Mouse (Mus musculus) right cerebral cortex, adult 2 months (tissue): ENCODE results near the gene Rgs1.

Experiments
- DNase-seq, 2 experiments: peaks; one replicate each; pipeline ENCODE4 v3.0.0; 2021 to 2022; ENCODE audit warnings: low spot score in 2 of 2

The Rgs1 gene

DNA sequence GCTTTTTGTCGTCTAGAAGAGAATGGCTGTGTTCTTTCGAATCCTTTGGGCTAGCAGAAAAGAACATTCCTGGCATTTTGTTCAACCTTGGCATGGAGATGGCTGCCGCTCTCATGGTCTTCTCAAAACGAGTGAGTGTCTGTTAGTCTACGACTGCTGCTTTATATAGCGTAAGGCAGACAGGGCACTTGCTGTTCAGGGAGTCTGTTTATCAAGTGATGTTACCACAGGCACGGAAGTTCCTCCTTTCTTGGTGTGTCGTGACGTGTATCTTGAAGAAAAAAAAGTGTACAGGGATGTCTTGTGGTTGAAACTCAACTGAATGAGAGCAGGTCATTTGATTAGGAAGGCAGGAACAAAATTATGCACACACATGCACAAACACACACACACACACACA, at the start of gene Rgs1:
Rgs1 (minus strand) TSS at position 320 of the 400 bp plus-strand sequence.
- DNase-seq = no peak

DNA sequence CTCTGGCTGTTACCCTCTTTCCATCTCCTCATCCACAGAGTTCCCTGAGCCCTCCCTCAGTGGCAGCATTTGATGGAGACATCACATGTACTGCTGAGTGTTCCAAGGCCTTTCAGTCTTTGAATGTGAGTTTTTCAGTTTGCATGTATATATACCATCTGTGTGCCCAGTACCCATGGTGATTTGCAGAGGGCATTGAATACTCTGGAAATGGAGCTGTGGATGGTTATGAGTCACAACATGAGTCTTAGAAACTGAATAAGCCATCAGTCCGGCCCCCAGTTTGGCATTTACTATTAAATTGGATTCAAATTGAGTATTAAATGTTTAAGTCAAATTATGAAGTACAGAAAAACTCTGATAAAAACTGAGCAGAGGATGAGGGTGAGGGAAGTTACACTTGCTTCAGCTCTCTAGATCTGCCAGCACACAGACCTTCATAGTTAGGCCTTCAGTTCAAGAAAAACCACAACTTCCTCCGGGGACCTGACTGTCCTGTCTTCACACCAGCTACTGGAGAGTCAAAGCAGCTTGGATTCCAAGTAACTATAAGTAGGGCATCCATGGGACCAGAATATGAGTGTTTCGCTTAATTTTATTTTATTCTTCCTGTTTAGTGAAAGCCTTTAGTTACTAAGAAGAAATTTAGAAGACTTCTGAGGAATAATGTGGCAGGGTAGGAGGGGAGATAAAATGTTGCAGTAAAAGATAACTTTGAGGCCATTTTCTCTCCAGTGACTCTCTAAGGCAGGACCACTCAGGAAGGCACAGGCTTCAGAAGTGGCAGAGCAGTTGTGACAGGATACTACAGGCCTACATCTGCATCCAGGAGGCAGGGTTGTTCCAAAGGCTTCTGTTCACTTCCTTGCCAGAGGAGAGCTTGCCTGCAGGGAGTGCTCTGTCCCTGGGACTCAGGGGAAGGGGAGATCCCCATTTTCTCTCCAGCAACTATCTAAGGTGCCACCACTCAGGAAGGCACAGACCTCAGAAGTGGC, 34.3 kb upstream of the Rgs1 start:
- DNase-seq = no peak

DNA sequence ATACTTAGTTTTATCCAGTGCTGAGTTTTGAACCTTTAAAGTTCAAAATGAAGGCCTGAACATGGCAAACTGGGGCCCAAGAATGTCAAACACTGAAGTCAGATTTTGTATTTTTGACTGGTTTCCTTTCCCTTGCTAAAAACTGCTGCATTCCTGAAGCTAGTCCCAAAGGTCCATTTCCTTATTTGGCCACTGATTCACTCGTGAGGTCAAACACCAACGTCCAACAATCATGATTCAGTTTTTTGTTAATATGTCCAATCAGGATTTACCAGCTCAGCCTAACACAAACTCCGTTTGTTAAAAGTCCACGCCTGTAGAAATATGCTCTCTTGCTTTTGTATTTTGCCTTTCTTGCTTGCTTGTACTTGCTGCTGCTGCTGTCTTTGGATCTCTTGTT, 31.0 kb upstream of the Rgs1 start:
- DNase-seq = no peak

DNA sequence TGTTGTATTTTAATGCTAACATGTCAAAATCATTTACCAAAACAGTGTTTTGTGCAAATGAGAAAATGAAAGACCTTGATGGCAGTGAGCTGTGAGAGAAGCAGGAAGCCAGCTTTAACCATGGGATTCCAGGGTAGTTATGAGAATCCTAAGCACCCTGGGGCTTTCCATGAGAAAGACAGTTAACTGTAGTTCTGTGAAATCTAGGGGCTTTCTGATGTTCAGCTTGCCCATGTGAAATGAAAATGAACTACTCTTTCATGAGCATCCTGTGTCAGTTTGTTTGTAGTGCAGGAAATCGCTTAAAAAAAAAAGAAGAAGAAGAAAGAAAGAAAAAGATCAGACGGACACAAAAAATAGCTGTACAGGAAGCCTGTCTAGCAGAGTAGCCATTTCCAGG, 23.9 kb upstream of the Rgs1 start:
- DNase-seq = no peak

DNA sequence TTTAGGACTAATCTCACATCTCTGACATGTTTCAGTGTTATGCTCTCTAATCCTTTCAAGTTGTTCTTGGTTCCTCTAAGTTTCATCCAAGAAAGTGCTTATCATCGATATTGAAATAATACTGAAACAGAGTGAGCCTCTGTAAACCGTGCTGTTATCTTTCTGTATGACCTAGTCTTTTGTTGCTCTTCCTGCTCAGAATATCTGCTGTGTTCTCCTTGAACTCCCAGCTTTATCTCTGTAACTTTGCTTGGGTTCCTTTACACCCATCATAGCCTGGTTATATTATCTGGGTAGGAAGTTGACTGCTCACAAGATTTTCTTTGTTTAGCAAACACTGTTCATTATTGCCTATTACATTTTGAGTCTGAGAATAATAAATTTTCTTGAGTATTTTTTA, 20.1 kb upstream of the Rgs1 start:
- DNase-seq = no peak

DNA sequence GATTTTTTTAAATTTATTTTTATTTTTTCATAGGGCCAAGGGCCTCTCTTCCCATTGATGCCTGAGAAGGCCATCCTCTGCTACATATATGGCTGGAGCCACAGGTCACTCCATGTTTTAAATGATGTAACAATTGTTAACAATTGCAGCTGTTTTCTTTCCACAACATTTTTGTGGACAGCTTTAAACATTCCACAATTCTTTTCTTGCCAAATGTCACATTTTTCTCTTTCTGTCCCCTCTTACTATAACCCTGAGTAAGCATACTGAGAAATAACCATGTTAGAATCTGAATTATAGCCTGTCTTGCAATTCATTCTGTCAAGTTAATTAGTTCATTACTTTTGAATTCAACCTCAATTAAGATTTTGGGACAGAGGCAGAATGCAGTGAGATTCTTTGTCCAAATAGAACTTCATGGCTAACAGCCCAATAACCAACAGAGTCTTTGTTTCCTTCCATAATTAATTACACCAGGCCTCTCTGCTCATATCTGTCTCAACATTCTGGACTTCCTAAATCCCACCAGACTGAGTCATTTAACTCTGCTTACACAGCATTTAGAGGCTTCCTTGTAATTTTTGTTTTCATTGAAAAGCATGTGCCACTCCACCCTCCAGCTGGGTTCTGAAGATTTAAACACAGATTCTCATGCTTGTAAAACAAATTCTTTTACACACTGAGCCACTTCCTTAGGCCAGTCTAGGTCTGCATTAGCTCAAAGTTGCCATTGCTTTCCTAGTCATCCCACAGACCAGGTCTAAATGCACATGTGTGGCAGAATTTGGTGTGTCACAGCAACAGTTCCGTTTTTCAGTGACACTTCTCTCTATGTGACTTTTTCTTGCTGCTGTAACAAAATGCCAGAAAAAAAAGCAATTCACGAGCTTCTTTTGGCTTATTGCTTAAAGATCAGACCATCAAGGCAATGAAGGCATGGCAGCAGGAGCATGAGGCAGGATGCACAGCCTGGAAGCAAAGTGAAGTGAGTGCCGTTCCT, 18.7 kb upstream of the Rgs1 start:
- no peak for DNase-seq

DNA sequence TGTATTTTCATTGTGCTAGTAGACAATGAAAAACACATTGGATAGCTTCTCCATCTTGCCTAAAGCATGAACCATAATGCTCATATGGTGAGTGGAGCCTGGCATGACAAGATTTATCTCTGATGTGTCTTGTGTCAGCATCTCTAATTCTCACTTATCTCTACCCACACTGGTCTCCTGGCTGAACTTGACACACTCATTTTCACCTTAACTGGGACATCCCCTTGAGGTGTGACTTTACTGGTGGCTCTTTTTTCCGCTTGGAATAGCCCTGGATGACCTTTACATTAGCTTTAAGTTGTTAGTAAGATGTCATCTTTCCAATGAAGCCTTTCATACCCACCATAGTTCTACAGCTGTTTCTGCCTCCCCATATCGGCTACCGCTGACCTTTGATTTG, 15.0 kb upstream of the Rgs1 start:
- DNase-seq = no peak

DNA sequence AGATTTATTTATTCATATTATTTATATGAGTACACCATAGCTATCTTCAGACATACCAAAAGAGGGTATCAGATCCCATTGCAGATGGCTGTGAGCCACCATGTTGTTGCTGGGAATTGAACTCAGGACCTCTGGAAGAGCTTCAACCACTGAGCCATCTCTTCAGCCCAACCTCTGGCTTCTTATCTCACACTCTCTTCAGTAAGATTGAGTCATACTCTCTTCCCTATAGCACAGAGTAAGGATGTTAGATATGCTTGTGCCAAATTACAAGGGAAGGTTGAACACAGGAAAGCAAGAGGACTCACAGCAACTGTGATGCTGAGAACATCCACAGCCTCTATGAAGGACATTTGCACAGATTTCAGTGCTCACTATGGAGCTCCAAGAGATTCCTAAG, 13.0 kb upstream of the Rgs1 start:
- no peak for DNase-seq

DNA sequence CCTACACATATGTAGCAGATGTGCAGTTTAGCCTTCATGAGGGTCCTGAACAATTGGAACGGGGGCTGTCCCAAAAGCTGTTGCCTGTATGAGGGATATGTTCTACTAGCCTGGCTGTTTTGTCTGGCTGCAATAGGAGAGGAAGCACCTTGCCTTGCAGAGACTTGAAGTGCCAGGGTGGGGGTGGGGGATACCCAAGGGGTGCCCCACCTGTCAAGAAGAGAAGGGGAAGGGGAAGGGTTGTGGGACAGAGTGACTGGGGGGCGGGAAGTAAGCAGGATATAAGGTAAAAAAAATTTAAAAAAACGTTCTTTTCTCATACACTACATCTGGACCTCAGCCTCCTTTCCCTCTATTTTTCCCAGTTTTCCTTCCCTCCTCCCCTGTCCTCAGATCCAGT, 9.7 kb upstream of the Rgs1 start:
- no peak for DNase-seq

DNA sequence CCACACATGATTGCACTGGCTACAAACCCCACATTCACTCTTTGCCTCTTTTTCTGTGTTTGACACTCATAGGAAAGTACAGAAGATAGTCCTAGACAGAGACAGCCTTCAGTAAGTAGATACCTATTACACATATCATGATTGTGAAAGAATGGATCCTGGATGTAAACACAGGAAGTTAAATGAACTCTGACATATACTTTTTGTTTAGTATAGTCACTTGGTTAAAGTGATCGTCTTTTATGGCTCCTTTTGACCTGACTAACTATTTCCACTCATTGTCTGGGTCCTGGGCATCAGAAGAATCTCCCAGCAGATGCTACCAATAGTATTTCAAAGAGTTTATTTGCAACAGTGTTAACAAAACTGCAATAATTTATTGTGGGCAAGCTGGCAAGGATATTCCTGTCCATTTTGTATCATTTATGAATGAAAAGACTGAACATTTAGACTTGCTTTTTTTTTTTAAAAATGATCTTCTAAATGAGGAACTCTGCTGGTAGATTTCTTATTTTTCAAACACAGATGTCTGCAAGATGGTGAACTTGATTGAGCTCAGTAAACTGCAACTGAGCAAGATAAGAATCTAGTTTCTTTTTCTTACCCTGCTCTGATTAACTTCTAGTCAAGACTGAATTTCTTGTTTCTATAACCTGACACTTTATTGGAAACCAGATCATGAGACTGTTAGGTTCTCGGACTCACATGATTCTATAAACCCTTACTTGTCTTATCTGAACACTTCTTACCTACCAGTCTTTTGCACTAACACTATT, 7.7 kb upstream of the Rgs1 start:
- no peak for DNase-seq

DNA sequence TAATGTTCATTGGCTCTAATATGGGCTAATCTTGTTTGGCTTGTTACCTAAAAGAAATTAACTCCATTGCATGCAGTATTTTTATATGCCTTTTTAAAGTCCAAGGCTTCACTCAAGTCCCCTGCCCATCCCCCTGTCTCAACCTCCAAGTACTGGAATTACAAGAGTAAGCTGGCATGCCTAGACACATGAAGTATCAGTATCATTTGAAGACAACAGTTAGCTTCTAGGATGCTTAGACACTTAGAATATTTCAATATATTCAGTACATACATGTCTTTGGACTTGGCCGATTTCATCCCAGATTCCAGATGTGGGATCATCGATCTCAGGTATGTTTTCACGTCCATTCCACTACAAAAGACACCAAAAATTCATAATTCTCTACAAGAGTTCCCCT, 836 bp downstream of the Rgs1 start:
- DNase-seq = no peak

DNA sequence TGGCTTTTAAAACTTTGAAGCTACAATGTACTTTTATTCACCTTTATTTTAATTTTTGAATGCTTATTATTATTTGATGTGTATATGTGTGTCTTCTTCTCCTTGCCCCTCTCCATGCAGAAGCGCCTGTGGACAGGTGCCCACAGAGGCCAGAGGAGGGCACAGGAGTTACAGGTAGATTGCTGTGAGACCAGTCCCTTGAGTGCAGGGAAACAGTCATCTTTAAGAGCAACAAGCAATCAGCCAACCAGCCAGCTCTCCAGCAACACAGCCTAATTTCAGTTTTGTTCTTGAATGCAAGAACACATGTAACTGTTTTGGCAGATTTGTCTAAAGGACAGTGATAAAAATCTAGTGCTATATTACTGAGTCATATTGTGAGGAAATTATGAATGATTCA, 1.7 kb downstream of the Rgs1 start:
- DNase-seq = no peak

DNA sequence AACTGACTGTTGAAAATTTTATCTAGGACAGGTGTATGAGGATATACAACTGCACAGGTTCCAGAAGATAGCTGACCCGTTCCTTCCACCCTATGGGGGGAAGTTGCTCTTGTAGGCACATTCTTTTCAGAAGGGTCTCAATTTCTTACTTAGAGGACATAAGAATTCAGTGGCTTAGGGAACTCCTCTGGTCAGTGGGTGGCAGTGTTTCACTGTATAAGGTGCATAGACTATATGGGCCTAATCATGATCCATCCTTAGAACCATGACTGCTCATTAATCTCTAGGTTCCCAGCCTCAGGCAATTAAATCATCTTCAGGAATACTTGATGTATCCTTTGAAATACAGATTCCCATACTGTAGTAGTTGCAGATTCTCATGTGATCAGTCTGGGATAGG, 5.5 kb downstream of the Rgs1 start:
- DNase-seq = peak; percentile 23 to 28

DNA sequence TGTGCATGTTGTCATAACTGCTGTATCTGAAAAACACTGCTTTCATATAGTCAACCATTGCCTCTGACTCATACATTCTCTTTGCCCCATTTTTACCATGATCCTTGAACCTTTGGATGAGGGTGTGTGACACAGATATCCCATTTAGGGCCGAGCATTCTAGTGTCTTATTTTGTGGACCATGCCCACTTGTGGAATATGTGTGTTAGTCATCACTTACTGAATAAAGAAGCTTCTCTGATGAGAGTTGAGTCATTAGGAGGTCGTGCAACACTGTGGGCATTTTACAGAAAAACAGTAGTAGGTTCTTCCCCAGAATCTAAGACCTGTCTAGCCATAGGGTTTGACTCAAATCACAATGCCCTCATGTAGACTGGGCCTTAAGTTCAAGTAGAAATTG, 9.8 kb downstream of the Rgs1 start:
- DNase-seq = no peak

DNA sequence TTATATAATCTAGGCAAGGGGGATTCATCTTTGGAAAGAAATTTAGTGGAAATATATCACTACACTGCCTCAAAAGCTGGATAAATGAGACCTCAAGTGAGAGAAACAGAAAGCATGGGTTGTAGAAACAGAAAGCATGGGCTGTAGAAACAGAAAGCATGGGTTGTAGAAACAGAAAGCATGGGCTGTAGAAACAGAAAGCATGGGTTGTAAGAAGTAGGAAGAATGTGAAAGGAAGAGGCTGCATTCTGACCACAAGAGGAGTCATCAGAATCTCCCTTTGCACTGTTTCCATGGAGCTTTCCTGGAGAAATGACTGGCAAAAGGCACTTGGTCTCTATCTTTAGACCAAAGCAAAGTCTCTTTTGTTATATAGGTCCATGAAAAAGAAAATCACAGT, 33.8 kb downstream of the Rgs1 start:
- DNase-seq = no peak

DNA sequence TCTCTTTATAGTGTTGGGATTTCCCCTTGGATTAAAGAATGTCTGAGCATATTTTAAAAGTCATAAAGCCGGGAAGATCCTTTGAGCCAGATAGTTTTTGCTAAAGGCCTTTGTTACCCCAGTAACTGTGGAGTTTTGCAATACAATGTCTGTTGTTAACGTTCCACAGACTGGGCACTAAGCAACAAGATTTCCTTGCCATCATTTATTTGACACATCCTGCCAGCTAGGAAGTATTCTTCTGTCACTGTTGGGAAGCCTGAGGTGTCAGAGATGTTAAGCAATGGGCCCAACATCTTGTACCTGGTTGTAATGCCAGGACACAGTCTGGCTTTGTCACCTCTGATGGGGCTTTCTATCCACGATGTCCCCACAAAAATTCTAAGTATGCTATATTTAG, 38.1 kb downstream of the Rgs1 start:
- no peak for DNase-seq

DNA sequence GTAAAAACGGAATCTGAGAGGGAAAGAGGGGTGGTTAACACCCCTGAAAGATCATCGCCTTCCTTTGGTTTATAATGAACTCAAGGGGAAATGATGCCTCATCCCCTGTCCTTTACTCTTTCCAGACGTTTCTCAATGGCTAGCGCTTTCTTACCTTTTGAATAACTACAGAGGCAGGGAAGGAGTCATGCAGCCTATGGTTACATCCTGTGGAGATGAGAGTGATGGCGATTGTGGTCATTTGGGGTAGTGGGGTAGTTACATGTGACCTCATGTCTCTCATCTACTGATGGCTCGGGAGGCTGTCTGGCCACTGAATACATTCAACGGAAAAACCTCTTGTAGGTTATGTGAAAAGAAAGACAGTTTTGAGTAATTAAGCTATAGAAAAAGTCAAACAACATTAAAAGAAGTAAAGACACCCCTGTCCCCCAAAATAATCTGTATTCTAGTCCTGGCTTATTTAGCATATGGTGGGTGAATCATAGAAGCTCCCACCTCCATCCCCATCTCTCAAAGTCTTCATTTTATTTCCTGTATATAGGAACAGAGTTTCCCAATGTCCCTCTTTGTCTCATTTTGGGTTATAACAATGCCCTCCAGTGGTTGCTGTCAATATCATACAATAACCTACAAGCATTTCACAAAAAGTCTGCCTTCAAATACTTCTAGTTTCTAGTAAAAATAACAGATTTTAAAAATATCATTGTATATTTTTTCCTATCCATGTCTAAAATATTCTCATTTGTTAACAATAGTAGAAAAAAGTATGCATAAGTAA, 42.6 kb downstream of the Rgs1 start:
- DNase-seq = no peak

DNA sequence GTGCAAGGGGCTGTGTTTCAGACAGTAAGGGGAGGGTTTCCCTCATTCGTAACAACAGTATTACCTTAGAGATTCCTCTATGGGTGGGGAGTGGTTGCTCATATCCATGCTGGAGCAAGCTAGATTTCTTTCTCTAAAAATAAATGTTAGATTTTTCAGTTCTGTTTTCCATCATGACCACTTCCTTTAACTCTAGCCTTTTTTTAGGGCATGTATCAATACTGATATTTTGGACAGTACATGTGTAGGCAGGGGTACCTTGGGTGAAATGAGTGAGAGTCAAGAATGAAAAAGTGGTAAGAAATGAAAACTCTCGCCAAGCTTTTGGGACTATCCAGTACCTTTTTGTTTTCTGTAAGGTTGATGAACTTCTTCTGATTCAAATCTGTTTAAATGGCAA, 44.3 kb downstream of the Rgs1 start:
- DNase-seq = no peak

DNA sequence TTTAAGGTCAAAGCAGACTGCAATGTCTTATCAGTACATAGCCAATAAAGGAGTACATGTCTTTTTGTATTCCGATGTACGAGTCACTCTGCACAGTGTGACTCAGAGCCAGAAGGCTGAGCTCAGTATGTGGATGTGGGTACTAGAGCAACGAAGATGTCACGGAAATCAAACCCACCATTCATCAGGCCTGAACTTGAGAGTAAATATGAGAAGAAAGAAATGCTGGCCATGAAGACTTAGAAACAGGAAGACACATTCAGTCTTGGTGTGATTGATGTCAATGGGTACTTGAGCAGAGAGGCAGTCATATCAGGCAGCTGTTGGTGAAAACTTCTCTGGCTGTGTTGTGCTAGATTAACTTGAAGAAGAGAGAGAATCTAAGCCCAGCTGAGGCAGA, 46.1 kb downstream of the Rgs1 start:
- DNase-seq = no peak

DNA sequence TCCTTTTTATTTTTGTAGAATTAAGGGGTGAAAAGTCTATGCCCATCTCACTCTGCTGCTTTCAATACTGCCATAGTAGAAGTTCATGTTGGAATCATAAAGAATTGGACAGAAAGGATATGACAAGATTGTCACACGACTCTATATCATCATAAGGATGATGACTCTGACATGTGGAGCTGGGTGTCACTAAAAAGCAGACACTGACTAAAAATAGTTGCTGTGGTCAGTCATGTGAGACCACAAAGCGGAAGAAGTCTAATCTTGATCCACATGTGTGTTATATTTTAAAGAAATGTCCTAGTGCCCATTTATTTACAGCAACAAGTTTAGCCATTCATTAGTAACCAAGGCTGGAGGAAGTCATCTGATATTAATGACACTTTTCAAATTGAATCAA, 48.5 kb downstream of the Rgs1 start:
- no peak for DNase-seq

DNA sequence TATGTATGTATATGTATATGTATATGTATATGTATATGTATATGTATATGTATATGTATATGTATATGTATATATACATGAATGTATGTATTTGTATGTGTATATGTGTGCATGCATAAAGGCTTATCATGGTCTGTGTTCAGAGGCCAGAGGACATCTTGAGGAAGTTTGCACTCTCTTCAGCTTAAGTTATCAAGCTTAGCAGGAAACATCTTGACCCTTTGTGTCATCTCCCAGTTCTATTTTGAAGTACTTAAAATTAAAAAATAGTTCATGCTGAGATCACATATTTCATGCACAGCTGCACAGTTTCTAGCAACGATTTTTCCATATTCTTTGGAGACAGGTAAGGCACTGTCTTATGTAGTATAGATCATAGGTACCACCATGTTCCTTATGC, 49.5 kb downstream of the Rgs1 start:
- DNase-seq = no peak
